Mouse (Mus musculus) adrenal gland, postnatal 4 days (tissue): Measurements from ENCODE around the gene Slc9a9. TPM values are rescaled to one million over a fixed set of nuclear protein-coding genes. Genes with fewer than 3 reads are reported as not detected.

Source experiments
- DNase-seq, 2 experiments: peaks; one replicate each; pipeline ENCODE4 v3.0.0; 2021 to 2022; ENCODE audit warnings: low spot score in 2 of 2, mixed read lengths in 2 of 2
- total RNA-seq, 2 experiments: library from RNA; stranded (reverse); gene quantifications; 2 replicates each; pipeline ENCODE4 v1.2.3; 2021

The Slc9a9 gene
- total RNA-seq, 2 experiments from 2014 or later = 3.4 to 4.4 TPM

GRCm38 (mm10) chr9:94927101-94927500 is 257.4 kb downstream of the Slc9a9 start:
- no peak for DNase-seq

GRCm38 (mm10) chr9:94945569-94946135 is 275.9 kb downstream of the Slc9a9 start:
- no peak for DNase-seq

DNA sequence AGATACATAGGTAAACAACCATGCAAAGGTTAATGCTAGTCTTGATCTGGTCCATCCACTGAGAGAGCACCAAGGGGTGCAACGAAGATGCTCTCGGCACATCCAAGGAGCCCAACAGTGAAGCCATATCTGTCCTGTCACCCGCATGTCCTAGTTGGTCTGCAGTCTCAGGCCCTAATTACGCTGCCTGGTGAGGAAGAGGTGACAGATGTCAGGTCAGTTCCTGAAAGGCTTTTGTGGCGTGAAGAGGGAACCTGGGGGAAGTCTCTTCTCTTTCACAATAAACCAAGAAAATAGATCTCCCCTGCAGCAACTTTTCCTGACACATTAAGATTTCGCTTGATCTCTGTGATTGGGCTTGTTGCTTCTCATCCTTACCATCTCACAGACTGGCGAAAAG is 277.5 kb downstream of the Slc9a9 start:
- no peak for DNase-seq

DNA sequence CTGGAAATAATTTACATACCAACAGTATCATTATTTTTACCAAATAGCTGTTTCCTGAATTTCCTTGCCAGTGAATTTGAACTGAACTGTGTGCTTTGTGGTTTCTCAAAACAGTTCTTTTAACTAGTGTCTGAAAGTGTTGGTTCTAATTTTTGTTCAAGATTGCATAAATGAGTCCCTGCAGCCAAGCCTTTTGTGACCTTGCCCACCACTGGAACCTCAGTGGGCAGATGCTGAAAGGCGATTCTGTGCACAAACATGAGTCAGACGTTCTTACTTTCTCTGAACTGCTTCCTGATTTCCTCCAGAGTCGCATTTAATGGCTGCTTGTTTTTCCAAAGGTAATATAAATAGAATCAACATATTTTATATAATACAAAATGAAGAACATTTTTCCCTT is 281.0 kb downstream of the Slc9a9 start:
- no peak for DNase-seq

DNA sequence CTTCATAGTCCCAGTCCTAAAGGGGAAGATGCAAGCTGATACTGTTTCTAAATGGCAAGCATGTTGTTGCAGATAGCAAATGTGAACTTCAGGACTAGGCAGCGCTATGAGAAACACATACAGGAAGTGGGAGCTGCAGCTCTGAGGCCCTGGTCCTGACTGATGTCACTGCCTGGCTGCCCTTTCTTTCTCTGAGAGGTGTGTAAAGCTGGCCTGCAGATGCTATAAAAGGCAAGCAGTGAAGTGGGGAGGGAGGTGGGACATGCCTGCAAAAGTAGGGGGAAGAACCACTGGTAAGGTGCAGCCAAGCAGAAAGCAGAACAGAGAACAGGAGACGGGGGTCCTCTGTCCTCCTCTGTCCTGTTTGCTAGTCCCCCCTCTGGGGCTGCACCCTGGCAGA is 285.9 kb downstream of the Slc9a9 start:
- DNase-seq = no peak

DNA sequence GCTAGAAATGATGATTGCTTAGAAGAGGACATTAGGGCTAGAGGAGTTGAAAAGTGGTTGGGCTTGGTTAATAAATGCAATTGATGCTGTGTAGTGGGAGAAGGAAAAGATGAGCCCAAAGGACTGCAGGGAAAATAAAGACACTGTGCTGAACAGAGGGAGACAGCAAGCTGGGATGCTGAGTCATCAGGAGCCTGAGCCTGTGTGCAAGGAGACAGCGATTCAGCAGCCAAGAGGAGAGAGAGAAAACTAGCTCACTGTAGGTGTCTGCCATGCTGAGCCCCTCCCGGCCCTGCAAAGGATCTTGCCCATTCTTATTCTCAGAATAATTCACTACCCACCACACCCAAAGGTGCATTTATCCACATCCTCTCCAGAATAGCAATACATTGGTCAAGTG is 288.7 kb downstream of the Slc9a9 start:
- DNase-seq = no peak

- DNase-seq = no peak
Measured at GRCm38 (mm10) chr9:94968596-94969120, 298.9 kb downstream of the Slc9a9 start.

DNA sequence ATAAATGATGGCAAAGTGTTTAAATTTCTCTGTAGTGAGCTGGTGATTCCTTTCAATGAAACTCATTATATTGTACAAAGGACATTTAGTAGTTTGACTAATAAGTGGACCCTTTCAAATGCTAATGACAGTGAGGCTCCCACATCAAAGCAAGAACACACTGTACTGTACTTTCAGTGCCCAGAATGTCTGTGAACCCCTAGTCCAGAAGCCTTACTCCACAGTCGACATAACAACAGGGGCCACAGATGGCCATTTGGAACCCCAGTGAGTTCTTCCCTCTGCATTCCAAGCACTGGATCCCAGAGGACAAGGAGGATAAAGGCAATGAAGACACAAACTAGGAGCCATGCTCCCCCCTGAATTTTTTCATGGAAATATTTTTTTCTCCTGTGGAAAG is 299.4 kb downstream of the Slc9a9 start:
- DNase-seq = no peak

DNA sequence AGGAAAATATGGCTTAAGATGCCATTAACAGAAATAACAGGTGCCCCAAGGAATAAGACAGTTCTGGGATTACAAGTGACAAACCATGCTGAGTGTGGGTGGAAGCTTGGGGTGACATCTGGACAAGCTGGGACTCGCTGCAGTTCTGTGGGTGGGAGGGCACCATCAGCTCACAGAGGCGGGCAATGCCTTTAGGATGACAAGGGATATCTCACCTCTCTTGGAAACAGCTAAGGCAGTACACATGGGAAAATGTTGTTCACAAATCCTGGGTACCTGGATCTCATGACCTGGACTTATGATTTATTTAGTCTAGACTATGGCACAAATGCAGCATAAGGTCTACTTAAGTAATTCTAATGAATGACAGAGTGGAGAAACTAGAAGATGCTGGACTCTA is 302.3 kb downstream of the Slc9a9 start:
- DNase-seq = no peak

- no peak for DNase-seq
Measured at GRCm38 (mm10) chr9:94972693-94973092, 303.0 kb downstream of the Slc9a9 start.

- no peak for DNase-seq
Measured at GRCm38 (mm10) chr9:94976191-94976590, 306.5 kb downstream of the Slc9a9 start.

DNA sequence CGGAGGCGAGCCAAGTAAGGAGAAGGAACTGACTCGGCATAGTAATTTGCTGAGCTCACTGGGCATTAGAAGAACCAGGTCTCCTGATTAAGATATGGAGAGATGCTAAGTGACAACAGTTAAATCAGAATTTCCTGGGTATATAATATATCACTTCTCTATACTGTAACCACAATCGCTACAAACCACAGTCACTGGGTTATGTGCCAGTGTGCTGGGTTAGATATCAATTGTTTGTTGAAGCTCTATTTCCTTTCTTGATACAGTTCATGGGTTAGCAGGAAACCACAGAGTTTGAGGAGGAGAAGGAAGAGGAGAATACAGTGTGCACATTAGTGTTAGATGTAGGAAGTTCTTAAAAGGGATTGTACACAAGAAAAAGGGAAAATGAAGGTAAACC is 323.9 kb downstream of the Slc9a9 start:
- DNase-seq = no peak

- no peak for DNase-seq
Measured at GRCm38 (mm10) chr9:95020136-95020706, 350.5 kb downstream of the Slc9a9 start.

- DNase-seq = no peak
Measured at GRCm38 (mm10) chr9:95034140-95034970, 364.6 kb downstream of the Slc9a9 start.

- no peak for DNase-seq
Measured at GRCm38 (mm10) chr9:95036209-95036608, 366.5 kb downstream of the Slc9a9 start.

GRCm38 (mm10) chr9:95042420-95042819 is 372.7 kb downstream of the Slc9a9 start:
- DNase-seq = no peak

DNA sequence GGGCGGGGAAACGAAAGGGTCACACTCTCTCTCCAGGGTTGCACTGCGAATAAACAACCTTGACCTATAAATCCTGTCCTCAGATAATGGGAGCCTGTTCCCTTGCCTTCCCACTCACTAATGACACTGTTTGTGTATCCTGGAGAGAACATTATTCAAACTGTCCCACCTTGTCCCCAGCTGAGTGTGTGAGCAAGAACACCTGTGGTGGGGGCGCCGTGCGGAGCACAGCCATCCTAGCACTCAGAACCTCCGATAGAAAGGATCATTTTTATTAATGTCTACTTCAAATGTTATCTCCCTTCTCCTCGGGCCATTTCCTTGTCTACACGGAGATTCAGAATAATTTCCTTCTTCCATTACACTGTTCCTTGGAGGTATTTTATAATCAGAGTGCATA is 382.5 kb downstream of the Slc9a9 start:
- no peak for DNase-seq

GRCm38 (mm10) chr9:95053183-95053582 is 383.5 kb downstream of the Slc9a9 start:
- no peak for DNase-seq

DNA sequence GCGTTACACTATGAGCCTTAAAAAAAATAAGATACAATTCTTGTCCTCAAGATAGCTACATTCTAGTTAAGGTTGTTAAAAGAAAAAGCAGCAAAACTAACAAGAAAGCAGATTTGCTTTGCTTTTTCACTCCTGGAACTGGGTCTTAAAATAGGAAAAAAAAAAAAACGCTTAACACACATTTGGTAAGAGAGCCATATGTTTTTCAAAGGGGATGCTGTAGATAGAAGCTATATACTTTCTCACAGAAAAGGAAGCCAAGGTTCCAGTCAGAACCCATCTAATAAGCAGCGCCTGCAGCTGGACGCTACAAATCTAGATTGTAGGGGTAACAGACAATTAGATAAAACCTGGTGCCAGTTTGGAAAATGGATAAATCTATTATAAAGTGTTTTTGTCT is 386.1 kb downstream of the Slc9a9 start:
- no peak for DNase-seq

- no peak for DNase-seq
Measured at GRCm38 (mm10) chr9:95060702-95061101, 391.0 kb downstream of the Slc9a9 start.

- DNase-seq = no peak
Measured at GRCm38 (mm10) chr9:95067037-95067436, 397.3 kb downstream of the Slc9a9 start.

DNA sequence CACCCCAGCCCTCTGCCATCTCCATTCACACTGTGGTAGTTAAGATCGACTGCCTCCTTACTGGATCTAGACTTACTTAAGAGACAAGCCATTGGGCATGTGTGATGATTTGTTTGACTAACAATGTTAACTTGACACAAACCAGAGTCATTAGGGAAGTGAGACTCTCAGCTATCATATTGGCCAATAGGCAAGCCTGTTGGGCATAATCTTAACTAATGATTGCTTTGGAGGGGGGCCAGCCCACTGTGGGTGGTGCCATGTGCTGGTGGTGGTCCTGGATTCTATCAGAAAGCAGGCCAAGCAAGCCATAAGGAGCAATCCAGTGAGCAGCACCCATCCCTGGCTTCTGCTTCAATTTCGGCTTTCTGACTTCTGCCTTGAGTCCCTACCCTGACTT is 398.8 kb downstream of the Slc9a9 start:
- no peak for DNase-seq
